Mouse (Mus musculus): ENCODE data around the gene Ankmy1.

DNA sequence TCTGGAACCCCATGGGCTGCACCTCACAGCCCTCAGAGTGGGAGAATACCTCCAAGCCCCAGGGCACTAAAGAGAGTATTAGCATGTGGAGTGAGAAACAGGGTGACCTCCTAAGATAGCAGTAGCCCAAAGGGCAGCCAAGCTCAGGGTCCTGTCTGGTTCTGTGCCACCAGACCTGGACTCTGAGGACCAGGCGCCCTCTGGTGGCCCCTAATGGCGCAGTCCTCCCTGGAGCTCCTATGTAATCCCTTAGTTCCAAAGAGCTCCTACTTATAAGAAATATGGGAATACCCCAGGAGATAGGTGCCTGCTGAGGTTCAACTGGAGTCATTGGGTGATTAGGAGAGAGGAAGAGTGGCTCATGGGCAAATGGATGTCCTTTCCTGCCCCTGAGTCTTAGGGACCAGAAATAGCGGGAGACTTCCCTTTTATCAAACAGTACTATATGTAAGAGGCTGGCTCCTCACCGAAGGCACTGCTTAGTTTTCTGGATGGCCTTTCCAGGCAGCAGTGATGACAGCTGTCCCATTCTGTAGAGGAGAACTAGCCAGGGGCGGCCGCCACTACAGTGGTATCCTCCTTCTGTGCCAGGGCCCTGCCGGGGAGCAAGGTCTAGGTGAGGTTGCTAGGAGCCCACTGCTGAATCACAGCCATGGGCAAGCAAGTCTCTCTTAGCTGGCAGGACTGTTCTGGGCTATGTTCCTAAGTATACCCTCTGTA is 68.6 kb downstream of the Ankmy1 start:
- TF ChIP-seq POLR2A (IDR thresholded peaks at IDR 0.05; ENCODE audit: low read depth, low read length) (no peak), MEF2A (IDR thresholded peaks at IDR 0.05; ENCODE audit: borderline replicate concordance, low read depth, low read length) (no peak), MAFK (IDR thresholded peaks at IDR 0.05; ENCODE audit: insufficient replicate concordance, low read length) (no peak), MAZ (IDR thresholded peaks at IDR 0.05; ENCODE audit: low read depth, low read length) (no peak), CTCF (conservative IDR thresholded peaks at IDR 0.05 in 1 of 2, IDR thresholded peaks at IDR 0.05 in 1 of 2; ENCODE audit: low read depth in 2 of 2, low read length in 2 of 2) (peak; percentile 68 to 92), GABPA (IDR thresholded peaks at IDR 0.05; ENCODE audit: insufficient replicate concordance, low read depth, low read length) (no peak), ZNF384 (IDR thresholded peaks at IDR 0.05; ENCODE audit: low read depth, low read length) (no peak), JUN (IDR thresholded peaks at IDR 0.05; ENCODE audit: insufficient read depth, low read depth, low read length) (no peak), EP300 (IDR thresholded peaks at IDR 0.05; ENCODE audit: low read length) (no peak), TBP (conservative IDR thresholded peaks at IDR 0.05; ENCODE audit: low read depth, low read length) (no peak), KAT2A (IDR thresholded peaks at IDR 0.05; ENCODE audit: insufficient replicate concordance, low read length) (no peak), HCFC1 (IDR thresholded peaks at IDR 0.05; ENCODE audit: low read depth, low read length) (no peak)
